Mouse (Mus musculus) MEL (cell line): Measurements from ENCODE around the gene Samd10.

Experiments
- CTCF ChIP-seq, 3 experiments: IDR thresholded peaks in 2 of 3; conservative IDR thresholded peaks in 1 of 3; 2 replicates each; pipeline ENCODE4 v1.5.1; 2011 to 2012; ENCODE audit warnings: low read length in 3 of 3, low read depth in 2 of 3, mild to moderate bottlenecking in 2 of 3, improper control_type of control experiment in 1 of 3, inconsistent platforms in 1 of 3, mixed read lengths in 1 of 3, moderate library complexity in 1 of 3; ENCODE audit not compliant: control insufficient read depth in 1 of 3, insufficient read depth in 1 of 3, poor library complexity in 1 of 3, severe bottlenecking in 1 of 3
- MAZ ChIP-seq: IDR thresholded peaks from 2 replicates; pipeline ENCODE4 v1.6.1; 2012; ENCODE audit warnings: low read depth, mild to moderate bottlenecking, inconsistent platforms, low read length, improper control_type of control experiment
- POLR2A ChIP-seq, 2 experiments: IDR thresholded peaks; 2 replicates each; pipeline ENCODE4 v1.6.1; 2011 to 2012; ENCODE audit warnings: low read length in 2 of 2, mild to moderate bottlenecking in 2 of 2, control low read depth in 1 of 2, improper control_type of control experiment in 1 of 2, low read depth in 1 of 2, moderate library complexity in 1 of 2; ENCODE audit not compliant: control insufficient read depth in 1 of 2, insufficient read depth in 1 of 2, poor library complexity in 1 of 2
- SMC3 ChIP-seq: IDR thresholded peaks from 2 replicates; pipeline ENCODE4 v1.6.1; 2011; ENCODE audit warnings: low read depth, low read length, improper control_type of control experiment
- TAL1 ChIP-seq: IDR thresholded peaks from 2 replicates; pipeline ENCODE4 v1.6.1; 2012; ENCODE audit warnings: mild to moderate bottlenecking, inconsistent platforms, low read length, moderate library complexity, mixed read lengths
- USF1 ChIP-seq: IDR thresholded peaks from 2 replicates; pipeline ENCODE4 v1.6.1; 2014; ENCODE audit warnings: low read depth, mild to moderate bottlenecking, inconsistent platforms, low read length, improper control_type of control experiment, moderate library complexity
- USF2 ChIP-seq, 2 experiments: IDR thresholded peaks; 2 replicates each; pipeline ENCODE4 v1.6.1; 2011 to 2012; ENCODE audit warnings: improper control_type of control experiment in 2 of 2, low read length in 2 of 2, borderline replicate concordance in 1 of 2, inconsistent platforms in 1 of 2, low read depth in 1 of 2, mild to moderate bottlenecking in 1 of 2; ENCODE audit not compliant: insufficient read depth in 1 of 2

DNA sequence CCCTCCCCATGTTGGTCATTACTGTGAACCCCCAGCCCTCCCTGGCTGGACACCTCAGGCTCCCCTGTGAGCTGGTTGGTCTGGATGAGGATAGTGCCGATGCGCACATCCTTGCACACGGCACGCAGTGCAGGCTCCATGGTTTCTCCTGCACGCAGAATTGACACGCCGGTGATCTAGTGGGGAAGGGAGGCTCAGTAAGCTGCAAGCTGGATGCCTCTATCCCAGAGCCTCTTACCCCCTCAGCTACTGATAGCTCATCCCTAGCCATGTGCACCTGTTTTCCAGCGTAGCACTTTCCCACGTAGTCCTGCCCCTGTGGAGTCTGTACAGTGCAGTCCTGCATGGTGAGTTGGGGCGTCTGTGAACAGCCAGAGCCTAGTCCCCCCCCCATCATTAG, 29.2 kb downstream of the Samd10 start:
- TF ChIP-seq POLR2A (IDR thresholded peaks at IDR 0.05; ENCODE audit: control insufficient read depth in 1 of 2, insufficient read depth in 1 of 2, low read depth in 1 of 2, low read length in 2 of 2, poor library complexity in 1 of 2): no peak
- no peak for TF ChIP-seq USF2 (IDR thresholded peaks at IDR 0.05; ENCODE audit: borderline replicate concordance in 1 of 2, insufficient read depth in 1 of 2, low read depth in 1 of 2, low read length in 2 of 2)
- no peak for TF ChIP-seq USF1
- TF ChIP-seq TAL1: no peak
- TF ChIP-seq SMC3: no peak
- no peak for TF ChIP-seq CTCF (IDR thresholded peaks at IDR 0.05 in 2 of 3, conservative IDR thresholded peaks at IDR 0.05 in 1 of 3; ENCODE audit: control insufficient read depth in 1 of 3, insufficient read depth in 1 of 3, low read depth in 2 of 3, low read length in 3 of 3, poor library complexity in 1 of 3, severe bottlenecking in 1 of 3)
- TF ChIP-seq MAZ: no peak
